Mouse (Mus musculus) embryo, embryonic 10.5 days (tissue): ENCODE data around the gene Jak3.
"Not testable (repeated sequence)": the region's sequence is repeated elsewhere in the genome, so short reads cannot be mapped to it uniquely, and the experiment has no call there.

Source experiments
- DNase-seq: peaks from one replicate; pipeline ENCODE4 v3.0.0-alpha.2; 2015; ENCODE audit warnings: low spot score

Gene Jak3

GRCm38 (mm10) chr8:71686143-71686734 lies 10.1 kb downstream of the Jak3 start:
- peak; percentile 65 for DNase-seq

GRCm38 (mm10) chr8:71687616-71688015 lies 11.5 kb downstream of the Jak3 start:
- no peak for DNase-seq

GRCm38 (mm10) chr8:71689028-71689427 lies 12.9 kb downstream of the Jak3 start, which contains the start of gene Insl3:
Insl3 (plus strand) TSS chr8:71689214.
- DNase-seq: no peak

DNA sequence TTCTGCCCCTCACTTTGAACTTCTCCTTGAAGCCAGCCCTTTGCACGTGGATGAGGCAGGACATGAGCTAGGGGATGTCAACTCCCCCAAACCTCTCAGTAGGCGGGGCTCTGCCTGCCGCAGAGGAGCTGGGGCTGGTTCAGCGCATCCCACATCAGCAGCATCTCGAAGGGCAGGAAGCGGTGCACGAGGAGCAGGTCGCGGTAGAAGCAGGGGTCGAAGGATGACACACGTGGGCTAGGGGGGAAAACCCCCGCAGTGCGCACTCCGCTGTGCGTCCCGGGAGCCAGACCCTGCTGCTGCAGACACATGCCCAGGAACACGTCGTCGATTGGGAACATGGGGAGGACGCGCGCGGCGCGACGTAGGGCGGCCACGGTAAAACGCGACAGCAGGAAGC lies 16.4 kb downstream of the Jak3 start:
- no peak for DNase-seq

GRCm38 (mm10) chr8:71693166-71694041 lies 17.3 kb downstream of the Jak3 start:
- peak; percentile 36 for DNase-seq

DNA sequence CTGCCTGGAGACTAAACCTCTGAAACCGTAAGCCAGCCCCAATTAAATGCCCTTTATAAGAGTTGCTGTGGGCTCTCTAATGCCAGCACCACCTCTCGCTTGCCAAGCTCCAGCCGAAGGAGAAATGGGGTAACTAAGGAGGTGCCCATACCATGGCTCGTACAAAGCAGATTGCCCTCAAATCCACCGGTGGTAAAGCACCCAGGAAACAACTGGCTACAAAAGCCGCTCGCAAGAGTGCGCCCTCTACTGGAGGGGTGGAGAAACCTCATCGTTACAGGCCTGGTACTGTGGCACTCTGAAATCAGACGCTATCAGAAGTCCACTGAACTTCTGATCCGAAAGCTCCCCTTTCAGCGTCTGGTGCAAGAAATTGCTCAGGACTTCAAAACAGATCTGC lies 19.4 kb downstream of the Jak3 start:
- DNase-seq: not testable (repeated sequence)

- DNase-seq: no peak
These were observed 24.6 kb downstream of the Jak3 start for GRCm38 (mm10) chr8:71700493-71701269.

- no peak for DNase-seq
These were observed 25.5 kb downstream of the Jak3 start, which contains the start of gene B3gnt3 for GRCm38 (mm10) chr8:71701414-71702086. B3gnt3 (minus strand) TSS chr8:71701789.

DNA sequence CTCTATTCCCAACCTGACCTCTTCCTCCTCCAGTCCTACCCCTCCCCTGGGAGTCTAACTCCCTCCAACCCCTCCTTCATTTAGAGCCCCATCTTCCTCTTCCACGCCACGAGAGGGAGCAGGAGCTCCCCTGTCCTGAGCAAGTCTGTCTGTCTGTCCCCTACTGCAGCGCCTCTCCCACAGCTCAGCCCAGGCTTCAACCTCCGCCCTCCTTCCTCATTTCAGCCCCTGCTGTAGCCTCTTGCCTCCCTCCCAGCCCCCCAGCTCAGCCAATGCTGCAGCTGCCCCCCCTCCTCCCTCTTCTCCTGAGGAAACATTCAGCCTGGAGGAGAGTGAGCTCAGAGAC lies 26.0 kb downstream of the Jak3 start:
- DNase-seq: no peak

DNA sequence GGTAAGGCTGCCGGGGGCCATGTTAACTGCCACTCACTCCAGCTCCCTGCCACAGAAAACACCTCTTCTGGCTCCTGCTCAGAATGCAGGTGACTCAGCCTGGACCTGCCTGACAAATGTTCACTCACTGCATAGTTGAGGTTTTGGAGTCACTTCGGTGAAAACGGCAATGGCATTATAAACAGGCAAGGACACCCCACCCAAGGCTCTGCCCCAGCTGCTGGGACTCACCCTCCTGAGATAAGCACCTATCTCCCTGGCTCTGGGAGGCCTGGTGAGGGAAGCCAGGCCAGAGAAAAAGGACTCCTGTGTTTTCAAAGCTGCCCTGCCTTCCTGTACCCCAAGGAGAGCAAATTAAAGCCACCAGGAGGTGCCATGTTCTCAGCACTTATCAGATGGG lies 26.8 kb downstream of the Jak3 start:
- no peak for DNase-seq

GRCm38 (mm10) chr8:71703400-71703799 lies 27.3 kb downstream of the Jak3 start:
- not testable (repeated sequence) for DNase-seq

DNA sequence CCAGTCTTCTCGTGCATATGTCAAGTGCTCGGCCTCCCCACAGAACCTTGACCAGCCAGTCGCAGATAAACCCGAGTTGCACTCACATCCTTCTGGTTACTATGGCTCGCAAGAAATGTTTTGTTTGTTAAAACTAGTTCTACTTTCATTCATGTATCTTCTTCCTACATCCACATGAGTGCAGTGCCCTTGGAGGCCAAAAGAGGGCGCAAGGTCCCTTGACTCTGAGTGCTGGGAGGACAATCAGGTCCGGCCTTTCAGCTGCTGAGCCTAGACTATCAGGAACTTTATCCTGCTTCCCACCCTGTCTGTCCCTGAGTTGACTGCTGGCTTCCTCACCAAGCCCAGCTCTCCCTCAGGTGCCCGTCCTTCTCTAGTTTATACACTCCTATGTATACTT lies 31.8 kb downstream of the Jak3 start:
- peak; percentile 76 for DNase-seq

DNA sequence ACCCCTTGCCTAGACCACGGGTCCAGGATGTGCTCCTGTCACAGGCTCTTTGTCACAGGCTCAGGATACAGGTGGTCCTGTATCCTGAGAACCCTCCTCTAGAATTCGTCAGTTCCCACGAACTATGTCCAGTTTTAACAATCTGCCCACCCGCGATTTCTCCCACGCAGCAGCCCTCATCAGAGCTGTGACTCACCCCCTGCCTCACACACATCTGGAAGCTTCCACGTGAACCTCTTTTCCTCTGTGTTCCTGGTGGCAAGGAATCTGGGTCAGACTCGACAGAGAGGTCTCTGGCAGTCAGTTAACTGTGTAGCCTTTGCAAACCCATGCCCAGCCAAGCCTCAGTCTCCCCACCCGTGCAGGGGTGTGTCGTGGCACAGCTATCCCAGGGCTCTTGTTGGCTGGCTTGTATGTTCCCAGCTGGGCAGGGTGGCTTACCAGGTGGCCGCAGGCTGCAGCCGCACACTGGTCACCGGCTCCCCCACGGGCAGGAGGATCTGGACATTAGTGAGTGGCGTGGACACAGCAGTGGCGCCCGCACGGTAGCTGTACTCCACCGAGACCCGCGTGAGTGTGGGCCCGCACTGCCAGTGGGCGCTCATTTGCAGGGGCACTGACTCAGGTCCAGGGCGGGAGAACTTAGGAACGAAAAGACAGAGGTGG lies 33.2 kb downstream of the Jak3 start:
- no peak for DNase-seq

- DNase-seq: peak; percentile 91
These were observed 33.8 kb downstream of the Jak3 start for GRCm38 (mm10) chr8:71709800-71710446.

GRCm38 (mm10) chr8:71711574-71711973 lies 35.5 kb downstream of the Jak3 start:
- DNase-seq: no peak

GRCm38 (mm10) chr8:71715531-71715930 lies 39.4 kb downstream of the Jak3 start:
- no peak for DNase-seq

- no peak for DNase-seq
These were observed 40.5 kb downstream of the Jak3 start for GRCm38 (mm10) chr8:71716561-71717053.

DNA sequence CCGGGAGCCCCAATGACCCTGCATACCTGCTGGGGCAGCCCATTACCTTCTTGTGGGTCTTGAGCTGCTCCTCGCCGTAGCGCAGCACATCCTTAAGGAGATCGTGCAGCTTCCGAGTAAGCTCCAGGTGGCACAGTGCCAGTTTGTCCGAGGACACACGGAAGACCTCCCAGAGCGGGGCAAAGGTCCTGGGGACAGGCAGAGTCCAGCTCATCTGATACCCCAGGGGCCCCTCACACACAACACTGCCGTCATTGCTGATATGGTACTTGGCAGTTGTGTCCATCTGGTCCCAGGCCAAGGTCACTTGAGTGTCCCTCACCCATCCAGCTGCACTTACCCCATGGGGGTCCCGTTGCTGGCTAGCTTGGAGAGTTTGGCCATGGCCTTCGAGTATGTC lies 41.0 kb downstream of the Jak3 start:
- no peak for DNase-seq

- no peak for DNase-seq
These were observed 42.2 kb downstream of the Jak3 start for GRCm38 (mm10) chr8:71718252-71718651.

GRCm38 (mm10) chr8:71719218-71719617 lies 43.1 kb downstream of the Jak3 start:
- DNase-seq: no peak

DNA sequence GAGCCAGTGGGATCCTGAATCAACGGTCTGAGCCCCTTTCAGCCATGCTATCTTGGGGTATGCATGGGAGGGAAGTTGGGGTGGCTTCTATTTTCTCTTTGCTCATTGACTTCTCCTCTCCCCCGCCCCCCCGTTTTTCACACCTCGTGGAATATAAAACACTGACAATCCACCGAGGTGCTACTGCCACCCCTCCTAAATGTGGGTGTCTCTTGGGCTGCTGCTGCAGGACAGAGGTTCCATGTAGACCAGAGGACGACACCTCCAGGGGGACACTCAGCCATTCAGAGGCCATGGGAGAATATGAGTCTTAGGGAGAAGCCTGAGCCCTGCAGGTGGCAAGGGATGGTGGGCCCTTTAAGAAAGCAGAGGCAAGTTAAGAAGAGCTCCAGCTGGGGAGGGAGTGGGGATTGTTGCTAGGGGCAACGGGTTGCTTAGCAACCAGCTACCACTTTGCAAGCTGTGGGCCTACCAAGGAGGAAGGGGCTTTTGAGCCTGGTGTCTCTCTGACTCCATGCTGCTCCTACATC lies 43.9 kb downstream of the Jak3 start:
- peak; percentile 90 for DNase-seq
